Mouse (Mus musculus): ENCODE measurements around the gene Med16. TPM values are rescaled to one million over a fixed set of nuclear protein-coding genes. Genes with fewer than 3 reads are reported as not detected.

Med16 gene
- polyA plus RNA-seq (2016; fragmentation: Nextera tagmentation; extraction: Ambion mirVana), result 60.4 and 60.9 TPM in 2 replicates

DNA sequence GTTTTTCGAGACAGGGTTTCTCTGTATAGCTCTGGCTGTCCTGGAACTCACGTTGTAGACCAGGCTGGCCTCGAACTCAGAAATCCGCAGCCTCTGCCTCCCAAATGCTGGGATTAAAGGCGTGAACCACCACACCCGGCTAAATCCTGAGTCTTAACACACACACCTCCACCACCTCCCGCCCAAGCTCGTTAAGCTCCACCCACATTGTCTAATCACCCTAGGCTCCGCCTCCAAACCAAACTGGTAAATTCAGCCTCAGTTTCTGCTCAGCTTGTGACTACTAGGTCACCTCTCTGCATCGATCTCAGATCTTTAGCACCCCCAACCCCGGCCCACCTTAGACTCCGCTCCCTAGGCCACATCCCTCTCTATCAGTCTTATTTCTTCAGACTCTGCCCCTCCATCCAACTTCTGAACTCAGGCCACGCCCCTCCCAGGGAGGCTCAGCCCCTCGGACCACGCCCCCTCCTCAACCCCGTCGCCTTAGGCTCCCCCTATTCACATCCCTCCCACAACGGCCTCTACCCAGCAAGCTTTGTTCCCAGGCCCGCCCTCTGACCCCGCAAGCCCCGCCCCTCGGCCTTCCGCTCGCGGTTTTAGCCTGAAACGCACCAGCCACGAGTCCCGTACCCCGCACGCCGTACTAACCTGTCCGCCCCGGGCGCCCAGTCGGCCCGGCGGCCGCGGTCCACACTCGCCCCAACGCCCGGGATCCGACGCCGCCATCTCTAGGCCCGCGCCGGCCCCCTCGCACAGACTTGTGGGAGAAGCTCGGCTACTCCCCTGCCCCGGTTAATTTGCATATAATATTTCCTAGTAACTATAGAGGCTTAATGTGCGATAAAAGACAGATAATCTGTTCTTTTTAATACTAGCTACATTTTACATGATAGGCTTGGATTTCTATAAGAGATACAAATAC is at the start of gene Med16:
Gene Med16, minus strand, starts transcription at position 757 of the 925 bp plus-strand sequence.
- WGBS, result 2% methylated on average over 52 of the region's 52 CpGs
- peak within 1 kb of the TSS; percentile 63 for H3K4me3 ChIP-seq
- H3K36me3 ChIP-seq, result peaks cover 54% of the 10 kb centered on the region

GRCm38 (mm10) chr10:79958140-79958816 is 49.6 kb upstream of the Med16 start:
- no peak overlapping the region for H3K9ac ChIP-seq
- H3K9me3 ChIP-seq, result no peaks in the 10 kb centered on the region
- H3K4me2 ChIP-seq (replicated peaks), result peak overlapping the region; percentile 27; the same call in 1 of the 2 replicates
- peaks cover 16% of the 10 kb centered on the region for H3K4me1 ChIP-seq
- 12% methylated on average over 21 of the region's 21 CpGs for WGBS
- H3K27me3 ChIP-seq, result no peaks in the 10 kb centered on the region
- H3K27ac ChIP-seq, result peak overlapping the region; percentile 57; the same call in 1 of the 2 replicates
- H3K4me3 ChIP-seq, result no peak overlapping the region
- peaks cover 20% of the 10 kb centered on the region for H3K36me3 ChIP-seq
- ATAC-seq (ENCODE audit: insufficient number of reproducible peaks, insufficient read depth, low FRiP score, low TSS enrichment), result no peak

More for the DNA sequence above, at the start of gene Med16:
- peak within 1 kb of the TSS; percentile 32 for H3K4me2 ChIP-seq (replicated peaks)
- H3K9me3 ChIP-seq, result no peaks in the 10 kb centered on the region
- peak within 1 kb of the TSS; percentile 97 for H3K27ac ChIP-seq
- H3K4me1 ChIP-seq, result peaks cover 5% of the 10 kb centered on the region
- H3K9ac ChIP-seq, result peak within 1 kb of the TSS; percentile 67
- H3K27me3 ChIP-seq, result no peaks in the 10 kb centered on the region
- ATAC-seq (ENCODE audit: insufficient number of reproducible peaks, insufficient read depth, low FRiP score, low TSS enrichment), result peak; percentile 91

- WGBS, result 19% methylated on average over 4 of the region's 4 CpGs
- H3K27me3 ChIP-seq, result no peaks in the 10 kb centered on the region
- no peak overlapping the region for H3K9ac ChIP-seq
- H3K36me3 ChIP-seq, result peaks cover 16% of the 10 kb centered on the region
- H3K9me3 ChIP-seq, result no peaks in the 10 kb centered on the region
- no peak overlapping the region for H3K4me3 ChIP-seq
- ATAC-seq (ENCODE audit: insufficient number of reproducible peaks, insufficient read depth, low FRiP score, low TSS enrichment), result no peak
- H3K4me1 ChIP-seq, result peaks cover 16% of the 10 kb centered on the region
- H3K27ac ChIP-seq, result no peak overlapping the region
- H3K4me2 ChIP-seq (replicated peaks), result no peak overlapping the region
Measured at GRCm38 (mm10) chr10:79956643-79957154, 48.0 kb upstream of the Med16 start.

DNA sequence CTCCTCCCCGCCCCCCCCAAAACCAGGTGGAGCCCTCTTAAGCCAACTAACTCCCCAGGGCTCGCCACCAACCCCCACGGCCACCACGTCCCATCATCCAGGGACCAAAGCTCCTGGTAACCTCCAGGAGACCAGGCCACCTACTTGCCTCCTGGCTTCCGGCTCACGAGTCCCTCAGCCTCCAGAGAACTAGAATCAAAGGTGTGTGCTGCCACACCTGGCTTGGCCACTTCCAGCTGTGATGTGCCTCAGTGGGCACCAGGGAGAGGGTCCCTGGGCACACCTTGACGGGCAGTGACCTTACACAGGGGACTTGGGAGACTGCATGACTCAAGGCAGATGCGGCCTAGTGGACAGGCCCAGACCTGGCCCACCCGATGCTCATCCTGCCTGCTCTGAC is 47.0 kb upstream of the Med16 start:
- Histone ChIP-seq H3K4me1 (peaks cover 8% of the 10 kb centered on the region), H3K9me3 (no peaks in the 10 kb centered on the region), H3K4me2 (replicated peaks) (no peak overlapping the region), H3K27ac (no peak overlapping the region), H3K9ac (peak overlapping the region; percentile 15; the same call in 1 of the 2 replicates), H3K36me3 (peaks cover 22% of the 10 kb centered on the region), H3K27me3 (no peaks in the 10 kb centered on the region), H3K4me3 (no peak overlapping the region)
- no peak for ATAC-seq (ENCODE audit: insufficient number of reproducible peaks, insufficient read depth, low FRiP score, low TSS enrichment)
- 73% methylated on average over 9 of the region's 9 CpGs for WGBS

DNA sequence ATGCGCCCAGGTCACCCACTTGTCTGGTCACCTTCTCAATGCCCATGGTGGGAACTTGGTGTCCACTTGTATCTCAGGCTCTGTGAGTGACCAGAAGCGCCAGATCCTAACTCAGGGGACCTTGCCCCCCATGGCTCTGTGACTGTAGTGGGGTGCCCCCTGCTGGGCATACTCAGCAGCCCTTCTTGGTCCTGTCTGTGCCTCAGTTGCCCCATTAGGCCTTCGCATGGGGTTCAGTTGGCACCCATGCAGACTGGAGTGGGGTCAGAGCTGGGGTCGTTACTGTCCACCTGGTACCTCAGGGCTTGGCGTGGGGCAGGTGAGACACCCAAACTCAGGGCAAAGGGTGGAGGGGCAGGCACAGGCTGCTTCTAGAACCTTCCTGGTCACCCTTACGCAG is 45.2 kb upstream of the Med16 start:
- ATAC-seq (ENCODE audit: insufficient number of reproducible peaks, insufficient read depth, low FRiP score, low TSS enrichment), result no peak
- 85% methylated on average over 6 of the region's 6 CpGs for WGBS
- Histone ChIP-seq H3K9ac (no peak overlapping the region), H3K9me3 (no peaks in the 10 kb centered on the region), H3K27me3 (no peaks in the 10 kb centered on the region), H3K27ac (no peak overlapping the region), H3K4me2 (replicated peaks) (no peak overlapping the region), H3K4me3 (no peak overlapping the region), H3K4me1 (peaks cover 6% of the 10 kb centered on the region; the same call in 1 of the 2 replicates), H3K36me3 (peaks cover 39% of the 10 kb centered on the region)

- Histone ChIP-seq H3K4me3 (no peak overlapping the region), H3K27ac (no peak overlapping the region), H3K4me1 (peaks cover 19% of the 10 kb centered on the region), H3K9me3 (no peaks in the 10 kb centered on the region), H3K4me2 (replicated peaks) (no peak overlapping the region), H3K27me3 (no peaks in the 10 kb centered on the region), H3K9ac (no peak overlapping the region), H3K36me3 (peaks cover 48% of the 10 kb centered on the region)
- 87% methylated on average over 18 of the region's 18 CpGs for WGBS
- ATAC-seq (ENCODE audit: insufficient number of reproducible peaks, insufficient read depth, low FRiP score, low TSS enrichment), result no peak
Measured at GRCm38 (mm10) chr10:79950661-79951060, 41.9 kb upstream of the Med16 start.

GRCm38 (mm10) chr10:79949873-79950272 is 41.1 kb upstream of the Med16 start:
- H3K9me3 ChIP-seq, result no peaks in the 10 kb centered on the region
- H3K4me2 ChIP-seq (replicated peaks), result no peak overlapping the region
- H3K27me3 ChIP-seq, result no peaks in the 10 kb centered on the region
- H3K36me3 ChIP-seq, result peaks cover 48% of the 10 kb centered on the region
- peaks cover 24% of the 10 kb centered on the region for H3K4me1 ChIP-seq
- 83% methylated on average over 4 of the region's 4 CpGs for WGBS
- no peak for ATAC-seq (ENCODE audit: insufficient number of reproducible peaks, insufficient read depth, low FRiP score, low TSS enrichment)
- H3K4me3 ChIP-seq, result no peak overlapping the region
- no peak overlapping the region for H3K27ac ChIP-seq
- no peak overlapping the region for H3K9ac ChIP-seq

- Histone ChIP-seq H3K4me1 (peaks cover 32% of the 10 kb centered on the region), H3K4me2 (replicated peaks) (no peak overlapping the region), H3K27me3 (no peaks in the 10 kb centered on the region), H3K9me3 (no peaks in the 10 kb centered on the region), H3K27ac (0 out of 2 replicates have a peak overlapping the region, but pooled peaks have one; percentile 73), H3K9ac (no peak overlapping the region), H3K36me3 (peaks cover 39% of the 10 kb centered on the region), H3K4me3 (no peak overlapping the region)
- ATAC-seq (ENCODE audit: insufficient number of reproducible peaks, insufficient read depth, low FRiP score, low TSS enrichment), result no peak
- WGBS, result 65% methylated on average over 6 of the region's 6 CpGs
Measured at GRCm38 (mm10) chr10:79947502-79947901, 38.8 kb upstream of the Med16 start.

GRCm38 (mm10) chr10:79946752-79947322 is 38.1 kb upstream of the Med16 start:
- Histone ChIP-seq H3K9ac (0 out of 2 replicates have a peak overlapping the region, but pooled peaks have one; percentile 25), H3K4me3 (0 out of 2 replicates have a peak overlapping the region, but pooled peaks have one; percentile 0), H3K27me3 (no peaks in the 10 kb centered on the region), H3K27ac (peak overlapping the region; percentile 73), H3K4me2 (replicated peaks) (no peak overlapping the region), H3K36me3 (peaks cover 40% of the 10 kb centered on the region), H3K9me3 (no peaks in the 10 kb centered on the region), H3K4me1 (peaks cover 32% of the 10 kb centered on the region)
- WGBS, result 10% methylated on average over 7 of the region's 7 CpGs
- ATAC-seq (ENCODE audit: insufficient number of reproducible peaks, insufficient read depth, low FRiP score, low TSS enrichment), result no peak

- no peak overlapping the region for H3K4me3 ChIP-seq
- 0 out of 2 replicates have a peak overlapping the region, but pooled peaks have one; percentile 25 for H3K9ac ChIP-seq
- peaks cover 32% of the 10 kb centered on the region for H3K4me1 ChIP-seq
- no peak for ATAC-seq (ENCODE audit: insufficient number of reproducible peaks, insufficient read depth, low FRiP score, low TSS enrichment)
- peak overlapping the region; percentile 73 for H3K27ac ChIP-seq
- no peaks in the 10 kb centered on the region for H3K27me3 ChIP-seq
- H3K9me3 ChIP-seq, result no peaks in the 10 kb centered on the region
- H3K36me3 ChIP-seq, result peaks cover 33% of the 10 kb centered on the region
- 19% methylated on average over 16 of the region's 16 CpGs for WGBS
- H3K4me2 ChIP-seq (replicated peaks), result peak overlapping the region; percentile 10; the same call in 1 of the 2 replicates
Measured at GRCm38 (mm10) chr10:79945507-79946234, 36.9 kb upstream of the Med16 start.

All from embryonic facial prominence, embryonic 12.5 days (tissue).